Mouse (Mus musculus) erythroblast, embryonic 14.5 days (primary cell): ENCODE measurements around the gene Polr2l.

Source experiments
- GATA1 ChIP-seq: IDR thresholded peaks from 2 replicates; pipeline ENCODE4 v1.6.1; 2012; ENCODE audit warnings: low read length, inconsistent platforms, mixed read lengths
- TAL1 ChIP-seq: IDR thresholded peaks from 3 replicates; pipeline ENCODE4 v1.6.1; 2012; ENCODE audit warnings: low read length, inconsistent platforms, mixed read lengths

GRCm38 (mm10) chr7:141432186-141432611 is 42.7 kb downstream of the Polr2l start:
- no peak for TF ChIP-seq GATA1
- no peak for TF ChIP-seq TAL1
